Mouse (Mus musculus) heart, adult 9 months (tissue): ENCODE results near the gene Slc25a45.

Source experiments
- DNase-seq, 2 experiments: peaks; one replicate each; pipeline ENCODE4 v3.0.0; 2022; ENCODE audit warnings: low spot score in 2 of 2

The Slc25a45 gene

GRCm38 (mm10) chr19:5927532-5927931 lies 49.9 kb downstream of the Slc25a45 start:
- DNase-seq, result no peak

- no peak for DNase-seq
These were observed 50.5 kb downstream of the Slc25a45 start for GRCm38 (mm10) chr19:5928104-5928503.

- DNase-seq, result no peak
These were observed 50.9 kb downstream of the Slc25a45 start for GRCm38 (mm10) chr19:5928546-5928945.

GRCm38 (mm10) chr19:5929634-5930596 lies 52.3 kb downstream of the Slc25a45 start:
- peak; percentile 83 for DNase-seq

- peak; percentile 72 to 74 for DNase-seq
These were observed 57.7 kb downstream of the Slc25a45 start for GRCm38 (mm10) chr19:5935266-5935665.
